Mouse (Mus musculus) T-helper 1 cell (primary cell): ENCODE results near the gene Psg28.
"Not testable (repeated sequence)": the region's sequence is repeated elsewhere in the genome, so short reads cannot be mapped to it uniquely, and the experiment has no call there.

Experiments
- in situ Hi-C: fragments of 300-600 bp; cut with MboI, MseI; formaldehyde crosslinking; loops from one replicate; pipeline ENCODE4 v1.15.1; 2025; ENCODE audit warnings: high pct_unique_total_duplicates

The Psg28 gene

GRCm38 (mm10) chr7:18431941-18432340, at the start of gene Psg28:
Gene Psg28, minus strand, starts transcription at chr7:18432041.
- in situ Hi-C loops = not testable (repeated sequence)

DNA sequence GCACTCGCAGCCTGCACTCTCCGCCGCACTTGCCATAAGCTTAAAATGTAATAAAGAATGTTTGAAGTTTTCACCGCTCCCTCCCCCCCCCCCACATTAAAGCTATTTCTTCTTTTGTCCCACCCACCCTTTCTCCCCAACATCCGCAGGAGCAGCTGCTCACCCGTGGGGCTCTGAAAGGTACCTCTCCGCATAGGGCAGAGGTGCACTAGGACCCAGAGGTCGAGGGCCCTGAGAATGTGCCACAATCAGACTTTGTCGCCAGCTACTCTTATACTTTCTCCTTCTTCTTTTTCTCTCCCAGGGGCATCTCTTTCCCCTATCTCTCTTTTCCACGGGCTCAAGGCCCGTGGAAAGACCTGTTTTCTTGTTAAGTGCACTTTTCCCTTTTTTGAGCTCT, 28.4 kb downstream of the Psg28 start:
- in situ Hi-C loops = no loop called here

GRCm38 (mm10) chr7:18402527-18403237, 29.2 kb downstream of the Psg28 start:
- in situ Hi-C loops = no loop called here

GRCm38 (mm10) chr7:18391483-18391882, 40.4 kb downstream of the Psg28 start:
- in situ Hi-C loops = not testable (repeated sequence)

DNA sequence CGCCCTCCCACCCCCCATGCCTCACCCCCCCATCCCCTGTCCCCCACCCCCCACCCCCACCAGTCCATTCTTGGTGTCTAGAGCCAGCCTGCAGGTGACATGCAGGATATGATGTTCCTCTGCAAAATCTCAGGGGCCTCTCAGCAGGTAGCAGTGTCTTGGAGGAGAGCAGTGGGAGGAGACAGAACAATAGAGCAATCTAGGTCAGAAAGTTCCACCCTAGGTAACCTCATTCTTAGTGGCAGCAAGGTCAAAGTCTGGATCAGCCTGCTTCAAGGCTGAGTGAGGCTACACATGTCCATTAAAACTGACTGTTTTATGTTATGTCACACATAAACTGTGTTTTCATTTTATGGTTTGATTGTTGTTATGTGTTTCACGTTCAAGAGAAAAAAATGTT, 53.5 kb downstream of the Psg28 start:
- in situ Hi-C loops = no loop called here
